In the genomic region with DNA sequence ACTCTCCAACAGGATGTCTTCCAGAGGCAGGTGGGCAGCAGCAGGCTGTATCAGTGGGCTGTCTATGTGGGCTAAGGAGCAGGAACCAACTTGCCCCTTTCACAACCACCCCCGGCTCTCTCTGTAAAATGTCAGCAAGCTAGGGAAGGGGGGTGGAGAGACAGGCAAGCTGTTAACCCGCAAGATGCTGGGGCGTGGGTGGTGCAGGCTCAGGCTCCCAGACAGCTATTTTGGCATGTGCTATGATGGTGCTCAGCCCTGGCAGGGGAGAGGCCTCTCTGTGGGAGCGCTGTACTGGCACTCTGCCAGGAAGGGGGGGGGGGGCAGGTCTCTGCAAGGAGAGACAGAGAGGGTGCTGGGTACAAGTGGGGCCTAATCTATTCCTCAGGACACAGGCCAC, we compare ENCODE assay signal across 9 mouse cellular contexts. TPM values are rescaled to one million over a fixed set of nuclear protein-coding genes. Genes with fewer than 3 reads are reported as not detected.
DNase-seq lines count a peak whose midpoint lies in the region; ATAC-seq and TF ChIP-seq lines count a peak whose summit lies in the region.
"Had no signal": no experiment of that assay in that cellular context is flagged by ENCODE, and none has a peak within 500 bp of the region (broad histone marks: within the 10 kb centered on the region; RNA-seq: fewer than 3 reads in every experiment).

No protein-coding gene starts in this region.

- no peak for TF ChIP-seq CTCF in brain, embryonic 14.5 days (IDR thresholded peaks at IDR 0.05; ENCODE audit: borderline replicate concordance, extremely low read depth, insufficient read depth, insufficient read length)

- 4% methylated on average over 4 of the region's 4 CpGs for WGBS in heart, embryonic 14.5 days
- 25% methylated on average over 4 of the region's 4 CpGs for WGBS in hindbrain, embryonic 13.5 days
- 57% methylated on average over 4 of the region's 4 CpGs for WGBS in midbrain, embryonic 14.5 days

- intact Hi-C loops in left cerebral cortex, postnatal 36 days (cut with DNase I) = no loop called here

- no peak for DNase-seq in heart, adult 8-10 months (ENCODE audit: low spot score)
- DNase-seq in brain, embryonic 14.5 days (ENCODE audit: low read depth) = peak; percentile 87
- DNase-seq in left cerebral cortex, postnatal 36 days (ENCODE audit: low spot score in 2 of 2) = peak; percentile 84 to 89
- peak; percentile 48 for DNase-seq in midbrain, embryonic 14.5 days
- DNase-seq in thymus, postnatal 36 days = peak; percentile 75 to 87
- no peak for DNase-seq in embryo, embryonic 10 days (ENCODE audit: low spot score)

- H3K27ac ChIP-seq in heart, embryonic 14.5 days (replicated peaks in 1 of 2; ENCODE audit: control insufficient read depth in 1 of 2, insufficient read depth in 1 of 2, low read depth in 2 of 2, low read length in 2 of 2) = peak overlapping the region; percentile 77 to 92
- H3K27ac ChIP-seq in hindbrain, embryonic 13.5 days = peak overlapping the region; percentile 40; the same call in 1 of the 2 replicates
- H3K27ac ChIP-seq in midbrain, embryonic 14.5 days (replicated peaks; ENCODE audit: low read depth, low read length) = no peak overlapping the region

- H3K4me3 ChIP-seq in heart, embryonic 14.5 days (ENCODE audit: control insufficient read depth in 1 of 2, insufficient read depth in 1 of 2, low read depth in 1 of 2, low read length in 2 of 2) = peak overlapping the region; percentile 2 to 11; a peak in 1 of 4 replicates
- no peak overlapping the region for H3K4me3 ChIP-seq in hindbrain, embryonic 13.5 days
- no peak overlapping the region for H3K4me3 ChIP-seq in midbrain, embryonic 14.5 days (replicated peaks; ENCODE audit: low read depth, low read length)

- no peak overlapping the region for H3K9ac ChIP-seq in heart, embryonic 14.5 days (ENCODE audit: low read length)
- H3K9ac ChIP-seq in hindbrain, embryonic 13.5 days = no peak overlapping the region
- no peak overlapping the region for H3K9ac ChIP-seq in midbrain, embryonic 14.5 days (replicated peaks; ENCODE audit: low read length)

- H3K36me3 ChIP-seq in heart, embryonic 14.5 days (ENCODE audit: control insufficient read depth, insufficient read depth, low read length) = no peaks in the 10 kb centered on the region
- H3K36me3 ChIP-seq in hindbrain, embryonic 13.5 days = no peaks in the 10 kb centered on the region
- no peaks in the 10 kb centered on the region for H3K36me3 ChIP-seq in midbrain, embryonic 14.5 days (ENCODE audit: control insufficient read depth, insufficient read depth, low read length)

- no peaks in the 10 kb centered on the region for H3K9me3 ChIP-seq in heart, embryonic 14.5 days (ENCODE audit: control insufficient read depth, low read length)
- no peaks in the 10 kb centered on the region for H3K9me3 ChIP-seq in hindbrain, embryonic 13.5 days
- H3K9me3 ChIP-seq in midbrain, embryonic 14.5 days (ENCODE audit: control insufficient read depth, low read length) = no peaks in the 10 kb centered on the region

- peak; percentile 68 for ATAC-seq in heart, embryonic 14.5 days (ENCODE audit: insufficient number of reproducible peaks, insufficient read depth, low FRiP score, low read depth)
- ATAC-seq in hindbrain, embryonic 13.5 days (ENCODE audit: low FRiP score) = peak; percentile 66
- peak; percentile 57 for ATAC-seq in midbrain, embryonic 14.5 days (ENCODE audit: low FRiP score, low TSS enrichment)

- no peaks in the 10 kb centered on the region for H3K27me3 ChIP-seq in heart, embryonic 14.5 days (ENCODE audit: control insufficient read depth, insufficient read depth, low read length)
- no peaks in the 10 kb centered on the region for H3K27me3 ChIP-seq in hindbrain, embryonic 13.5 days
- H3K27me3 ChIP-seq in midbrain, embryonic 14.5 days (ENCODE audit: control insufficient read depth, insufficient read depth, low read length) = no peaks in the 10 kb centered on the region

- peaks cover 47 to 77% of the 10 kb centered on the region in 2 experiments for H3K4me1 ChIP-seq in heart, embryonic 14.5 days (ENCODE audit: control insufficient read depth in 2 of 2, insufficient read depth in 2 of 2, low read length in 2 of 2)
- peaks cover 68% of the 10 kb centered on the region for H3K4me1 ChIP-seq in hindbrain, embryonic 13.5 days (replicated peaks)
- H3K4me1 ChIP-seq in midbrain, embryonic 14.5 days (ENCODE audit: control insufficient read depth, insufficient read depth, low read length) = peaks cover 14% of the 10 kb centered on the region

- peak overlapping the region; percentile 40 for H3K4me2 ChIP-seq in heart, embryonic 14.5 days (ENCODE audit: low read length)
- H3K4me2 ChIP-seq in hindbrain, embryonic 13.5 days = no peak overlapping the region
- H3K4me2 ChIP-seq in midbrain, embryonic 14.5 days (ENCODE audit: low read length) = no peak overlapping the region

- no peak for TF ChIP-seq POLR2A in brain, embryonic 14.5 days (IDR thresholded peaks at IDR 0.05; ENCODE audit: borderline replicate concordance, extremely low read depth, insufficient read depth, insufficient read length, poor library complexity, severe bottlenecking)

RNA-seq across cellular contexts. Expression of gene Gm9821, which starts 11.6 kb away (rescaled TPM):
- polyA plus RNA-seq in heart, embryonic 14.5 days (2014; fragmentation: Nextera tagmentation; extraction: Ambion mirVana) = 2.8 and 3.5 TPM in 2 replicates
- not detected for total RNA-seq in heart, adult 8-10 months (2022)
- not detected in 2 replicates for polyA plus RNA-seq in brain, embryonic 14.5 days (2012; rRNA removed)
- polyA plus RNA-seq in hindbrain, embryonic 13.5 days (2015; fragmentation: Nextera tagmentation; extraction: Ambion mirVana) = 0.13 and 0.25 TPM in 2 replicates
- not detected for total RNA-seq in left cerebral cortex, postnatal 36 days (2021)
- polyA plus RNA-seq in midbrain, embryonic 14.5 days (2014; fragmentation: Nextera tagmentation; extraction: Ambion mirVana) = 0.14 and 0.26 TPM in 2 replicates
- total RNA-seq: liver, adult 2 months had no signal
- polyA plus RNA-seq: liver, adult 2 months had no signal

RNA-seq across cellular contexts. Expression of gene Dgkz, which starts 18.6 kb away (rescaled TPM):
- 47.8 and 48.2 TPM in 2 replicates for polyA plus RNA-seq in heart, embryonic 14.5 days (2014; fragmentation: Nextera tagmentation; extraction: Ambion mirVana)
- 10 to 100 TPM; 31.4 to 49.0 (median 42.7) TPM for total RNA-seq in heart, adult 8-10 months (2022)
- polyA plus RNA-seq in brain, embryonic 14.5 days (2012; rRNA removed) = 89.7 and 102 TPM in 2 replicates
- 25.0 and 26.0 TPM in 2 replicates for polyA plus RNA-seq in hindbrain, embryonic 13.5 days (2015; fragmentation: Nextera tagmentation; extraction: Ambion mirVana)
- 100 to 1,000 TPM; 503 to 538 TPM for total RNA-seq in left cerebral cortex, postnatal 36 days (2021)
- polyA plus RNA-seq in midbrain, embryonic 14.5 days (2014; fragmentation: Nextera tagmentation; extraction: Ambion mirVana) = 27.5 and 32.0 TPM in 2 replicates

RNA-seq across cellular contexts. Expression of gene Mdk, which starts 25.0 kb away (rescaled TPM):
- polyA plus RNA-seq in heart, embryonic 14.5 days (2014; fragmentation: Nextera tagmentation; extraction: Ambion mirVana) = 352 and 435 TPM in 2 replicates
- 1 to 10 TPM; 1.5 to 4.3 (median 3.4) TPM for total RNA-seq in heart, adult 8-10 months (2022)
- polyA plus RNA-seq in brain, embryonic 14.5 days (2012; rRNA removed) = 198 and 297 TPM in 2 replicates
- polyA plus RNA-seq in hindbrain, embryonic 13.5 days (2015; fragmentation: Nextera tagmentation; extraction: Ambion mirVana) = 313 and 316 TPM in 2 replicates
- 10 to 100 TPM; 15.6 to 23.5 TPM for total RNA-seq in left cerebral cortex, postnatal 36 days (2021)
- 131 and 196 TPM in 2 replicates for polyA plus RNA-seq in midbrain, embryonic 14.5 days (2014; fragmentation: Nextera tagmentation; extraction: Ambion mirVana)
- total RNA-seq: liver, adult 2 months had no signal

RNA-seq across cellular contexts. Expression of gene Chrm4, which starts 30.0 kb away (rescaled TPM):
- polyA plus RNA-seq in heart, embryonic 14.5 days (2014; fragmentation: Nextera tagmentation; extraction: Ambion mirVana) = not detected in 2 replicates
- total RNA-seq in heart, adult 8-10 months (2022) = not detected
- polyA plus RNA-seq in brain, embryonic 14.5 days (2012; rRNA removed) = 2.0 and 2.5 TPM in 2 replicates
- polyA plus RNA-seq in hindbrain, embryonic 13.5 days (2015; fragmentation: Nextera tagmentation; extraction: Ambion mirVana) = 1.0 and 1.1 TPM in 2 replicates
- 10 to 100 TPM; 44.0 to 51.3 TPM for total RNA-seq in left cerebral cortex, postnatal 36 days (2021)
- 0.34 and 0.65 TPM in 2 replicates for polyA plus RNA-seq in midbrain, embryonic 14.5 days (2014; fragmentation: Nextera tagmentation; extraction: Ambion mirVana)
- total RNA-seq: liver, adult 2 months had no signal
- polyA plus RNA-seq: liver, adult 2 months had no signal

Comparison
In these comparisons a context has a peak if more than half of its experiments do, and no peak if none do; other contexts are left out.
1. H3K4me3 ChIP-seq: peak in heart, embryonic 14.5 days (2 of 2); none in hindbrain, embryonic 13.5 days (single experiment) and midbrain, embryonic 14.5 days (single experiment).
2. DNase-seq: peak in brain, embryonic 14.5 days (single experiment), left cerebral cortex, postnatal 36 days (2 of 2), midbrain, embryonic 14.5 days (single experiment) and thymus, postnatal 36 days (2 of 2); none in heart, adult 8-10 months (single experiment) and embryo, embryonic 10 days (single experiment).
3. Peak in every context shown above with its lines, with median percentiles within 50 percentile points of each other: ATAC-seq.